Mouse (Mus musculus) neural tube, embryonic 11.5 days (tissue): ENCODE data around the gene Lrrc3. TPM values are rescaled to one million over a fixed set of nuclear protein-coding genes. Genes with fewer than 3 reads are reported as not detected.
A peak's percentile ranks its signal among the peaks of the same experiment; 100 is the strongest.
"Not testable (repeated sequence)": the region's sequence is repeated elsewhere in the genome, so short reads cannot be mapped to it uniquely, and the experiment has no call there.

ENCODE experiments used
- ATAC-seq: fragments of 200-750 bp; cut with Nextera tagmentation; 2 replicates; pipeline ENCODE4 v1.8.0; 2017; ENCODE audit warnings: moderate number of reproducible peaks, mild to moderate bottlenecking, moderate TSS enrichment, moderate library complexity; ENCODE audit not compliant: insufficient read depth, low FRiP score, low TSS enrichment
- DNase-seq: peaks from one replicate; pipeline ENCODE4 v3.0.0-alpha.2; 2015; ENCODE audit warnings: low spot score
- H3K27ac ChIP-seq: fragments of 300-500 bp; sonication (generic); 2 replicates; pipeline ENCODE4 v1.5.1; 2014; ENCODE audit warnings: low read depth, mild to moderate bottlenecking, low read length
- H3K27me3 ChIP-seq: fragments of 300-500 bp; sonication (generic); 2 replicates; pipeline ENCODE4 v1.6.1; 2014; ENCODE audit warnings: mild to moderate bottlenecking, low read length, mixed read lengths; ENCODE audit not compliant: control insufficient read depth, insufficient read depth
- H3K36me3 ChIP-seq: fragments of 300-500 bp; sonication (generic); 2 replicates; pipeline ENCODE4 v1.6.1; 2014; ENCODE audit warnings: mild to moderate bottlenecking, low read length, moderate library complexity, mixed read lengths; ENCODE audit not compliant: control insufficient read depth, insufficient read depth
- H3K4me1 ChIP-seq: fragments of 300-500 bp; sonication (generic); 2 replicates; pipeline ENCODE4 v1.6.1; 2014; ENCODE audit warnings: low read length, mixed read lengths; ENCODE audit not compliant: control insufficient read depth, insufficient read depth
- H3K4me2 ChIP-seq: fragments of 300-500 bp; sonication (generic); 2 replicates; pipeline ENCODE4 v1.6.1; 2014; ENCODE audit warnings: low read depth, mild to moderate bottlenecking, moderate library complexity
- H3K4me3 ChIP-seq: fragments of 300-500 bp; sonication (generic); 2 replicates; pipeline ENCODE4 v1.5.1; 2014; ENCODE audit warnings: low read depth, low read length
- H3K9ac ChIP-seq: fragments of 300-500 bp; sonication (generic); 2 replicates; pipeline ENCODE4 v1.6.1; 2014; ENCODE audit warnings: mild to moderate bottlenecking, low read length
- H3K9me3 ChIP-seq: fragments of 300-500 bp; sonication (generic); 2 replicates; pipeline ENCODE4 v1.6.1; 2016; ENCODE audit warnings: low read length; ENCODE audit not compliant: control insufficient read depth
- WGBS: fragments of 180-500 bp; shearing (Covaris S2); extraction: QIAGEN DNeasy Blood & Tissue Kit; methylation state at CpG from one replicate; pipeline ENCODE4 v1.1.7; 2014; 5-methylcytosine and 5-hydroxymethylcytosine counted together
- polyA plus RNA-seq: library from polyadenylated mRNA; unstranded; fragments of >200 nt; fragmentation: Nextera tagmentation; extraction: Ambion mirVana; gene quantifications from 2 replicates; pipeline ENCODE4 v1.2.1, GENCODE M21; 2014

Lrrc3 gene
- 4.3 and 4.8 TPM in 2 replicates for polyA plus RNA-seq

DNA sequence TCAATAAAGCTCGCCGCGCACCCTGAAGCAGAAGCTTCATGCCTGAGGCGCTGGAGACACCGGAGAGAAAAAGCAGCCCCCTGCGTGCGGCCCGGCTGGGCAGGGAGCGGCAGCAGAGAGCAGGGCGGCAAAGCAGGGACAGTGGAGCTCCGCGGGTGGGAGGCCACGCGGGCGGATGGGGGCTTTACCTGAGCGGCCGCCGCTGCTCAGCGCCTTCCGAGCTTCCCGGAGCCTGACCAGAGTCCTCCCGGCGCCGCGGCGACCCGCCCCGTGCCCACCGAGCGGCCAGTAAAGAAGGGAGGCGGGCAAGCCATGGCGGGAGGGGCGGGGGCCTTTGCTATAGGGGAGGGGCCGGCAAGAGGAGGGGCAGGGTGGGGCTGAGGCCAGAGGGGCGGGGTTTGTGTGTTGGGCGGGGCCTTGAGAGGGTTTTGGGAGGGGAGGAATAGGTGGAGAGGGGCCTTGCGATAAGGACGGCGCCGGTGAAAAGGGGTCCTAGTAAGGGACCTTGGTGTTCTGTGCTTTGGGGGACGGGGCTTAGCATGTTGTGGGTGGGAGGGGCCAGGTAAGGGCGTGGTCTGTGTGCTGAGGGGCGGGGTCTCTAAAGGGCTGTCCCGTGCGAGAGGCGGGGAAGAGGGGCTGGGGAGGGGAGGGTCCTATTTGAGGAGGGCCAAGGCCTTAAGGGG is at the start of gene Lrrc3:
Gene Lrrc3, minus strand, starts transcription at position 326 of the 683 bp plus-strand sequence.
- 1% methylated on average over 37 of the region's 46 CpGs for WGBS
- H3K27ac ChIP-seq, result no peak within 1 kb of the TSS
- peak; percentile 81 for ATAC-seq

DNA sequence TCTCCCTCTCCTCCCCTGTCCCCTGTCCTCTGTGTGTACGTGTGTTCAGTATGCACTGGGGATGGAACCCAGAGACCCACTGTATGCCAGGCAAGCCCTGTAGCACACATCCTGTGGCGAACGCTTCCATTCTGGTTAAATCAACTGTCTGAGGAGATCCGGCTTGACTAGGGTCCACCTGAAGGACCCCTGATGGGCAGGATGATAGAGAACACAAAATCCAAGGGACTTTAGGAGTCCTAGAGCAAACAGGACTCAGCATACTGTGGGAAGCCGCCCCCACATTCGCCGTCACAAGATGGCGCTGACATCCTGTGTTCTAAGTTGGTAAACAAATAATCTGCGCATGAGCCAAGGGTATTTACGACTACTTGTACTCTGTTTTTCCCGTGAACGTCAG is 48.1 kb upstream of the Lrrc3 start:
- not testable (repeated sequence) for H3K4me2 ChIP-seq, DNase-seq, H3K9ac ChIP-seq, H3K9me3 ChIP-seq, H3K4me3 ChIP-seq, ATAC-seq, H3K4me1 ChIP-seq, H3K27me3 ChIP-seq, H3K27ac ChIP-seq, H3K36me3 ChIP-seq
- WGBS, result 93% methylated on average over 9 of the region's 12 CpGs

More for the DNA sequence above, at the start of gene Lrrc3:
- H3K4me2 ChIP-seq, result peak within 1 kb of the TSS; percentile 85
- H3K36me3 ChIP-seq, result no peaks in the 10 kb centered on the region
- DNase-seq, result peak; percentile 75
- H3K9me3 ChIP-seq, result no peaks in the 10 kb centered on the region
- peak within 1 kb of the TSS; percentile 65 for H3K9ac ChIP-seq
- H3K4me3 ChIP-seq, result peak within 1 kb of the TSS; percentile 56
- H3K4me1 ChIP-seq, result 0 out of 2 replicates have a peak, but pooled peaks cover 5% of the 10 kb centered on the region
- H3K27me3 ChIP-seq, result no peaks in the 10 kb centered on the region

DNA sequence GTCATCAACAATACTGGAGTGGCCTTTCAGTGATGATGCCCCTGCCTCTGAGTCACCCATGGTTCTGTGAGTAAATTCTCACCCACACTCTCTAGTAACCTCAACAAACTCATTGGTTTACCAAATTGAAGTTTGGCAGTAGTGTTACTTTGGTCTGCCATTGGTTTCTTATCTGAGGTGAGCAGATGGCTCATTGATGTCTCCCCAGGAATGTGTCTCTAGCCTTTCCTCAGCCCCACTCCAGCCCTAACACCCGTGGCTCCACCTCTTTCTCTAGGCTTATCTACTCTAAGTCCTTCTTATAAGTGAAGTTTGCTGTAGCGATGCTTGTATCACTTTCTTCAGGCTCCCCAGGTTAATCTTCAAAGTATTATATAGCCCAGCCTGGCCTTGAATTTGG is 37.3 kb upstream of the Lrrc3 start:
- DNase-seq (no peak), ATAC-seq (no peak)
- H3K9me3 ChIP-seq, result no peaks in the 10 kb centered on the region
- H3K27me3 ChIP-seq, result no peaks in the 10 kb centered on the region
- no peak overlapping the region for H3K27ac ChIP-seq
- H3K4me2 ChIP-seq, result no peak overlapping the region
- no peak overlapping the region for H3K9ac ChIP-seq
- WGBS, result 73% methylated on average over 2 of the region's 2 CpGs
- no peaks in the 10 kb centered on the region for H3K4me1 ChIP-seq
- no peak overlapping the region for H3K4me3 ChIP-seq
- H3K36me3 ChIP-seq, result no peaks in the 10 kb centered on the region

DNA sequence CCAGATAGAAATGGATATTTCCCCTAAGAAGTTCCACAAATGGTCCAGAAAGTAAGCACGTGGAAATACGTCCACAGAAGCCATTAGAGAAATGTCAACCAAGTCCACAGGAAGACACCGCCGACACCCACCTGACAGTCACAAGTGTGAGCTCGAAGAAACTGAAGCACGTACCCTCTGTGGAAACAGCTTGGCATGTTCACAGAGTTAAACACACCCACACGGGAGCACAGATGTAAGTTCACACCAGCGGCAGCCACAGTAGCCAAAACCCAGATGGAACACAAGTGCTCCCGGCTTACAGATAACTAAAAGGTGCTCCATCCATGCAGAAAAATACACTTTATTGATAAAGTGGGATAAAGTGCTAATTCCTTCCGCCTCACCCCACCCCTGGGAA is 25.0 kb upstream of the Lrrc3 start:
- ATAC-seq, result no peak
- Histone ChIP-seq H3K27ac (no peak overlapping the region), H3K4me3 (no peak overlapping the region), H3K27me3 (no peaks in the 10 kb centered on the region), H3K4me1 (no peaks in the 10 kb centered on the region), H3K4me2 (no peak overlapping the region), H3K9ac (no peak overlapping the region), H3K9me3 (no peaks in the 10 kb centered on the region), H3K36me3 (no peaks in the 10 kb centered on the region)
- no peak for DNase-seq
- WGBS, result 92% methylated on average over 10 of the region's 10 CpGs

DNA sequence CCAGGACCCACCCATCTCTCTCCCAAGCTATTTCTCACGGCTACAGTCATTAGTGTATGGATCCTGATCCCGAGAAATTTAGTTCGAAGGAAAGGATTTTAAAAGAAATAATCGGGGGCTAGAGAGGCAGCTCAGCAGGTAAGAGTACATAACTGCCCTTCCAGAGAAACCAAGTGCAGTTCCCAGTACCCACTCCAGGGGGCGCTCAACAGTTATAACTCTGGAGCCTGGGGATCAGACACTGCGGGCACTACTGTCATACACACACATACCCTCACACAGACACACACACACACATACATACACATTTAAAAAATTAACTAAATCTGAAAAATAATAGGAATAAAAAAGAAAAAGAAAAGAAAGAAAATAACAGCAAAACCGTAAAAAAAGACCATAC is 23.8 kb upstream of the Lrrc3 start:
- no peak for ATAC-seq

GRCm38 (mm10) chr10:77922681-77923080 is 20.3 kb upstream of the Lrrc3 start:
- DNase-seq, result no peak
- Histone ChIP-seq H3K9ac (no peak overlapping the region), H3K36me3 (no peaks in the 10 kb centered on the region), H3K27ac (no peak overlapping the region), H3K4me3 (no peak overlapping the region), H3K9me3 (no peaks in the 10 kb centered on the region), H3K4me1 (no peaks in the 10 kb centered on the region), H3K4me2 (no peak overlapping the region), H3K27me3 (no peaks in the 10 kb centered on the region)
- 73% methylated on average over 4 of the region's 4 CpGs for WGBS
- ATAC-seq, result no peak

More for the DNA sequence above, 23.8 kb upstream of the Lrrc3 start:
- H3K4me3 ChIP-seq, result no peak overlapping the region
- H3K27me3 ChIP-seq, result no peaks in the 10 kb centered on the region
- H3K27ac ChIP-seq, result no peak overlapping the region
- no peaks in the 10 kb centered on the region for H3K9me3 ChIP-seq
- H3K36me3 ChIP-seq, result no peaks in the 10 kb centered on the region
- no peaks in the 10 kb centered on the region for H3K4me1 ChIP-seq
- DNase-seq, result peak; percentile 50
- H3K9ac ChIP-seq, result no peak overlapping the region
- WGBS, result 43% methylated on average over 7 of the region's 7 CpGs
- no peak overlapping the region for H3K4me2 ChIP-seq

- 85% methylated on average over 5 of the region's 5 CpGs for WGBS
- Histone ChIP-seq H3K9ac (no peak overlapping the region), H3K36me3 (no peaks in the 10 kb centered on the region), H3K27me3 (no peaks in the 10 kb centered on the region), H3K4me1 (no peaks in the 10 kb centered on the region), H3K4me2 (no peak overlapping the region), H3K9me3 (no peaks in the 10 kb centered on the region), H3K27ac (no peak overlapping the region), H3K4me3 (no peak overlapping the region)
- ATAC-seq (no peak), DNase-seq (no peak)
These were observed 18.7 kb upstream of the Lrrc3 start for GRCm38 (mm10) chr10:77921009-77921408.

DNA sequence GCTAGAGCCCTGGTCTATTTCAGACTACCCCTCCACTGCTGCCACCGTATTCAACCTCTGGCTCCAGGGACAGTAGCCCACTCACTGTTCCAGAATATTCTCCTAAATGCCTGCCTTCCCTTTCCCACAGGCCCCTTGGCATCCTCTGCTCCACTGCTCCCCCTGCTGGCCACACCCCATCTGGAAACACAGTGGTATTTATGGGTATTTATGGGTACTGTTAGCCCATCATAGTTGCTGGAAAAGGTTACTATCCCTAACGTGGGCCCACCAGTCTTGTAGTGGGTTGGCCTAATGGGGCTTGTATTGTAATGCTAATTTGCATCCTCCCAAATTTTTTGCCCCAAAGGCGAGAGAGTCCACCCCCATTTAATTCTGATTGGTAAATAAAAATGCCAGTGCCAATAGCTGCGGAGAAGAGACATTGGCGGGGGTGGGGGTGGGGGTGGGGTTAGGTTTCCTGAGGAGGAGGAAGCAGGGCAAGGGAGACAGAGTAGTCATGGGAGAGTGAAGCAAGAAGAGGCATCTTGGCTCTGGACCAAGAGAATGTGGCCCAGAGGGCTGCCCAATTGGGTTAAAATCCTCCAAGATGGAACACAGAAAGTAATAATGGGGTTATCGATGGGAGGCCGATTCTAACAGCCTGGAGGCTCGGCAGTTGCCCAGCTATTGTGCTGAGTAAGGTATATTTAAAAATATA is 14.4 kb upstream of the Lrrc3 start:
- Histone ChIP-seq H3K4me1 (no peaks in the 10 kb centered on the region), H3K27me3 (no peaks in the 10 kb centered on the region), H3K9ac (no peak overlapping the region), H3K4me3 (no peak overlapping the region), H3K4me2 (no peak overlapping the region), H3K27ac (no peak overlapping the region), H3K9me3 (no peaks in the 10 kb centered on the region), H3K36me3 (no peaks in the 10 kb centered on the region)
- peak; percentile 42 for DNase-seq
- ATAC-seq, result no peak
- WGBS, result 63% methylated on average over 8 of the region's 8 CpGs

- ATAC-seq, result no peak
- Histone ChIP-seq H3K4me1 (no peaks in the 10 kb centered on the region), H3K9ac (no peak overlapping the region), H3K9me3 (no peaks in the 10 kb centered on the region), H3K4me2 (no peak overlapping the region), H3K36me3 (no peaks in the 10 kb centered on the region), H3K4me3 (no peak overlapping the region), H3K27ac (no peak overlapping the region), H3K27me3 (no peaks in the 10 kb centered on the region)
- DNase-seq, result no peak
- WGBS, result 80% methylated on average over 4 of the region's 4 CpGs
These were observed 11.0 kb upstream of the Lrrc3 start for GRCm38 (mm10) chr10:77913292-77913691.
